Mouse (Mus musculus): ENCODE results near the gene Sall4. TPM values are rescaled to one million over a fixed set of nuclear protein-coding genes. Genes with fewer than 3 reads are reported as not detected.

Gene Sall4
- total RNA-seq (2017) = not detected in 2 replicates

DNA sequence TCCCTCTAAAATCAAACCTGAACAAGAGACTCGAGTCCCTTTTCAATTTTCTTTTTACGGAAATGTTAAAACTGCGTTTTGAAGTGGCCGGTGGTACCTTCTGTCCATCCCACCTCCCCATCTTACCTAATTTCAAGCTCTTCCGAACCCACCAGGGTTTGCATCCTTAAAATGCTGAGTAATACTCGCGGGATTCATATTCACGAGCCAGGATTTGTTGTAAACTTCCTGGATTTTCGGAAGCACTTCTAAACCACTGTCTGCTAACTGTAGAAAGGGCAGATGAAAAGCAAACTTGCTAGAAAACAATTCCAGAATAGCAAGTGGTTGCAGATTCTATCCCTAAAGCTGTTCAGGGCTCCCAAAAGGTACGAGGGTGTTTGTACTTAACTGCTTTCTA is at the start of gene Sall4:
TSS of gene Sall4 (minus strand) at position 362 of the 400 bp plus-strand sequence.
- no peak for ATAC-seq (replicated peaks in 1 of 2; ENCODE audit: insufficient read depth in 1 of 2, low FRiP score in 2 of 2, low TSS enrichment in 1 of 2, low read depth in 1 of 2, poor library complexity in 2 of 2, severe bottlenecking in 2 of 2)

DNA sequence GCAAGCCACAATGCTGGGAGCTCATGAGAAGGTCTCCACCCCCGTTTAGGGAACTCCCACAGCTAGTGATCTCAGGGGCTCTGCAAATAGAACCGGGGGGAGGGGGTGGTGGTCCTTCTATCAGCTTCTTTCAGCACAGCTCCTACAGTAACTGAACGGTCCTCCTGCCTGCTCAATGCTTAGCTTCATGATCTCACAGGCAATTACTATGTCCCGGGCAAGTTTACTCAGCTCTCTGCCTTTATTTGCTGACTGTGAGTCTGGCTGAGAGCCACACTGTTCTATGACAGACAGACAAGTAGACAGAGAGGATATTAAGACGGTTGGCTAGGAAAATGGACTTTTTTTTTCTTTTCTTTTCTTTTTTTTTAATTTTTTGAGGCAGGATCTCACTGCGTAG is 45.5 kb upstream of the Sall4 start:
- no peak for ATAC-seq (replicated peaks in 1 of 2; ENCODE audit: insufficient read depth in 1 of 2, low FRiP score in 2 of 2, low TSS enrichment in 1 of 2, low read depth in 1 of 2, poor library complexity in 2 of 2, severe bottlenecking in 2 of 2)

DNA sequence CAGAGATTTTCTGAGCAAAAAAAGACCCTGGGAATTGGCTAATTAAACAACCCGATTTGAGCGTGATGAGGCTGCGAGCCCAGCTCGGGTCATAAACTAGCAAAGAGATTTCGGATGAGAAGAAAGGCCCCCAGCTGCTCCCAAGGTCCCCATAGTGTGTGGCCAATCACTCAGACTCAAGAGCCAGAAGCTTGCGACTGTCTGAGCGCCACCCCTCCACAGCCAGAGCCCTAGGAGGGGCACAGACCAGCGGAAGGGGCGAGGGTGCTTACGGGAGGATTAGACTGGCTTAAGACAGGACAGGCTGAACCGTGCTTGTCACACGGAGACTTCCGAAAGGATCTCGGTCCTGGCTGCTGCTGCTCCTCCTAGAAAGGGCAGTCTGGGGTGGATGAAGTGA is 42.2 kb upstream of the Sall4 start:
- ATAC-seq (replicated peaks in 1 of 2; ENCODE audit: insufficient read depth in 1 of 2, low FRiP score in 2 of 2, low TSS enrichment in 1 of 2, low read depth in 1 of 2, poor library complexity in 2 of 2, severe bottlenecking in 2 of 2) = no peak

DNA sequence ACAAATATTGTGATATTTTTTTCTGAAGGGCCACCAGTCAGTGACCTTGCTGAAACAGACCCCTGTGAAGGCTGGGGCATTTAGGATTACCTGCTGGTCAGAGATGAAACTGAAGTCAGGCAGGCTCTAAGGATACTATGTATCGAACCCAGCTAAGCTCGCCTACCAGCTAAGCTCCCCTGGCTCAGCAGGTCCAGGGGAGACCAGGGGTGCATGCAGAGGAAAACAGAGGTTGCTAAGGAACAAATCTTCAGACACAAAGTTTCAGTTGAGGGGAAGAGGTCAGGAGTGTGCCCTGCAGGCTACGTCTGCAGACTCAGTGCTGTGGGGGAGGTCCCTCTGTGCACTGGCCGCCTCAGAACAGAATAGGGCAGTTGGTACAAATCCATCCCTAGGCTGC is 39.9 kb upstream of the Sall4 start:
- no peak for ATAC-seq (replicated peaks in 1 of 2; ENCODE audit: insufficient read depth in 1 of 2, low FRiP score in 2 of 2, low TSS enrichment in 1 of 2, low read depth in 1 of 2, poor library complexity in 2 of 2, severe bottlenecking in 2 of 2)

DNA sequence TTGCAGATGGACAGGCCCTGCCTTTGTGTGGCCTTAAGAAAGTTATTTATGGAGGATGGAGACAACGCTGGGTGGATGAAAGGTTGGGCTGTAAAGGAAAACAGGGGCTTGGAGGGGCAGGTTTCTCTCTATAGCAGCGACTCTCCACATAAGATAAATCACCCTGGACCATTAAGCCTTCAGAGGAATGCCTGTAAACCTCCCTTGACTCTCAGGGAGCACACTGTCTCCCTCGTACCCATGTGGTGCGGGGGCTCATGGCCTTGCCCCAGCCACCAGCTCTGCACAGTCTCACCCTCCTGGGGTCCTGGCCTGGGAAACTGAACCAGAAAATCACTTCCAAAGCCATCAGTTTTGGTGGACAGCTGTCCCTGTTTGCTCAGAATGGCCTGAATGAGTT is 36.1 kb upstream of the Sall4 start:
- no peak for ATAC-seq (replicated peaks in 1 of 2; ENCODE audit: insufficient read depth in 1 of 2, low FRiP score in 2 of 2, low TSS enrichment in 1 of 2, low read depth in 1 of 2, poor library complexity in 2 of 2, severe bottlenecking in 2 of 2)

DNA sequence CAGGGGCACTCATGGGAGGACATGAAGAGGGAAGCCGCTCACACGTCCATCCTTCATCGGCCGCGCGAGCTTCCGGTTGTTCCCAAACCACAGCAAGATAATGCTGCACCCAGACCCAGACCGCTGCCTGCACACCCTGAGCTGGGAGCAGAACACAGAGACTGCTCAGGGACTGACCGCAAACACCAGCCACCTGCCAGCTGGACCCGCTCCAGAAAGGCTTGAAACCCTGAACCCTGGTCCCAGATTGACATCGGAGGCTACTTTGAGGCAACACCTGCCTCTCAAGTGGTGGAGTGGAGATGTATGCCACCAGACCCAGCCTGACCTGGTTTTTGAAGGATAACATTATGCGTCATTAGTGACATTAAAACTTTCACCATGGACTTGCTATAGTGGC is 31.6 kb upstream of the Sall4 start:
- ATAC-seq (replicated peaks in 1 of 2; ENCODE audit: insufficient read depth in 1 of 2, low FRiP score in 2 of 2, low TSS enrichment in 1 of 2, low read depth in 1 of 2, poor library complexity in 2 of 2, severe bottlenecking in 2 of 2) = no peak

DNA sequence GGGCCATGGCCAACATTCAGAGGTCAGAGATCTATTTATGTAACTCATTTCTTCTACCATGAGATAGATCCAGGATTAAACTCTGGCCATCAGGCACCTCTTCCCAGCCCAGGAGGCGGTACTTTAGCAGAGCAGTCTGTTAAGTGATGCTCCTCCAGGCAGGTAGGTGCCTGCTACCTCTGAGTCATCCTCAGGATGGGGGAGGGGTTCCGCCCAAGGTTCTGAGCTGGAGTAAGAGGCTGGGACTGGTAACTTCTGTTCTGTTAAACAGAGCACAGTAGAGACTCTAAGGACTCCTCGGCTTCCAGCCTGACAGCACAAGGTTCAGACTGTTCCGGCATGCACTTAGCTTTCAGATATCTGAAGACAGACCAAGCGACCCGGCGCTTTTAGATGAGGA is 31.2 kb upstream of the Sall4 start:
- no peak for ATAC-seq (replicated peaks in 1 of 2; ENCODE audit: insufficient read depth in 1 of 2, low FRiP score in 2 of 2, low TSS enrichment in 1 of 2, low read depth in 1 of 2, poor library complexity in 2 of 2, severe bottlenecking in 2 of 2)

DNA sequence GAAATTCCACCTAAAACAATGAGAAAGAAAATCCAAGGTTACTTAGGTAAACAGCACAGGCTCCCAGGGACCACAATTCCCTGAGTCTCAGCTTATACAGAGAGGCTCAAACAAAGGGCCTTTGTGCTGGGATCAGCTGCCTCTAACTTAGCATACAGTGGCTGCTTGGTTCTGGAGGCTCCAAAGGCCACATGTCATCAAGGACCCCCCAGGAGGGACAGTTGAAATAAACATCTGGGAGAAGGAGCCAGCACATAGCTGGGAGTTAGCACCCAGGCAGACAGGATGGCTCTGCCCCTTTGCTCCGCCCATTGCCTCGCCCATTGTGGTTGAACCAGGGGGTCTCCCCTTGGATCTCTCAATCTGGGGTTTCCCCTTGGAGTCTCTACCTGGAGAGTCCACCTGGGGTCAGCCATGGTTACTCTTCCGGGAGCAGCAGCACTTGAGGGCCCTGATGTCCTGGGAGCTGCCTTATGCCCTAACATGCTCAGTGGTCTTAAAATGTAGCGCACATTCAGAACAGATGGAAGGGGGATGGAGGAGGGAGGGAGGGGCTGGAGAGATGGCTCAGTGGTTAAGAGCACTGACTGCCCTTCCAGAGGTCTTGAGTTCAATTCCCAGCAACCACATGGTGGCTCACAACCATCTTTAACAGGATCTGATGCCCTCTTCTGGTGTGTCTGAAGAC is 23.5 kb upstream of the Sall4 start:
- ATAC-seq (replicated peaks in 1 of 2; ENCODE audit: insufficient read depth in 1 of 2, low FRiP score in 2 of 2, low TSS enrichment in 1 of 2, low read depth in 1 of 2, poor library complexity in 2 of 2, severe bottlenecking in 2 of 2) = no peak

DNA sequence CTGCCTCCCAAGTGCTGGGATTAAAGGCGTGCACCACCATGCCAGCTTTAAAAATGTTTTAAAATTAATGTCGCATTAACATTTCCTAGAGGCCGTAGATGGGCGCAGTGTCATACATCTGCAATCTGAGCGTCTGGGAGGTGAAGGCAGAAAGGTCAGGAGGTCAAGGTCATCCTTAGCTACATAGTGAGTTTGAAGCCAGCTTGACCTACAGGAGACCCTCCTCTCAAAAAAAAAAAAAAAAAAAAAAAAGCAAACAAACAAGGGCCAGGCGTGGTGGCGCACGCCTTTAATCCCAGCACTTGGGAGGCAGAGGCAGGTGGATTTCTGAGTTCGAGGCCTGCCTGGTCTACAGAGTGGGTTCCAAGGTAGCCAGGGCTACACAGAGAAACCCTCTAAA is 18.4 kb upstream of the Sall4 start:
- ATAC-seq (replicated peaks in 1 of 2; ENCODE audit: insufficient read depth in 1 of 2, low FRiP score in 2 of 2, low TSS enrichment in 1 of 2, low read depth in 1 of 2, poor library complexity in 2 of 2, severe bottlenecking in 2 of 2) = no peak

DNA sequence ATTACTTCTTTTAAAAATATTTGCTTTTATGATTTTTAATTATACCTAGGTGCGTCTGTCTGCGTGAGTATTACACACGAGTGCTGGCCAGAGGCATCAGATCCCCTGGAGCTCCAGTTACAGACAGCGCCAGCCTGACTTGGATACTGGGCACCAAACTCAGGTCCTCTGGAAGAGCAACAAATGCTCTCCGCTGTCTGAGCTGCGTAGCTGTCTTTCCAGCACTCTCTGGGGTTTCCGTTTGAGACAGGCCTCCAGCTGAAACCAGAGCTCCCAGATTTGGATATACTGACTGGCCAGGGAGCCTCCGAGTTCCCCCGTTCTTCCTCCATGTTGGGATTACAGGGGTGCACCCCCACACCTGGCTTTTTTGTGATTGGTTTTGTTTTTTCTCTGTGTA is 12.9 kb upstream of the Sall4 start:
- no peak for ATAC-seq (replicated peaks in 1 of 2; ENCODE audit: insufficient read depth in 1 of 2, low FRiP score in 2 of 2, low TSS enrichment in 1 of 2, low read depth in 1 of 2, poor library complexity in 2 of 2, severe bottlenecking in 2 of 2)

DNA sequence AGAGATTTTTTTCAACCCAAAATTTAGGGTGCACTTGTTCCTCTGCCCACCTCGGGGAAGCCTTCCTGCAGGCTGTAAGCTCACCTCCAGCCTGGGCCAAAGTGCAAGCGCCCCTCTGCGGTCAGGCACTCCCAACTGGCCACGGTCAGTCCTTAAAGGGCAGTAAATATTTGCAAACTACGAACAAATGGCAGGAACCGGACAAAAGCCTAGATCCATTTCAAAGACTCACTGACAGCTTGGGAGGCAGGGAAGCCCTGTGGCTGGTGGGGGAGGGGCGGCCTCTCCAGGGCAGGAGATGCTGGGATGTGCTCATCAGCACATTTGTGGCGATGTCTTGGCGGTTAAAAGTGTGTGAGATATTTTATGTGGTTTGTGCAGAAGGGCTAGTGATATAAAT is 12.3 kb upstream of the Sall4 start:
- no peak for ATAC-seq (replicated peaks in 1 of 2; ENCODE audit: insufficient read depth in 1 of 2, low FRiP score in 2 of 2, low TSS enrichment in 1 of 2, low read depth in 1 of 2, poor library complexity in 2 of 2, severe bottlenecking in 2 of 2)

DNA sequence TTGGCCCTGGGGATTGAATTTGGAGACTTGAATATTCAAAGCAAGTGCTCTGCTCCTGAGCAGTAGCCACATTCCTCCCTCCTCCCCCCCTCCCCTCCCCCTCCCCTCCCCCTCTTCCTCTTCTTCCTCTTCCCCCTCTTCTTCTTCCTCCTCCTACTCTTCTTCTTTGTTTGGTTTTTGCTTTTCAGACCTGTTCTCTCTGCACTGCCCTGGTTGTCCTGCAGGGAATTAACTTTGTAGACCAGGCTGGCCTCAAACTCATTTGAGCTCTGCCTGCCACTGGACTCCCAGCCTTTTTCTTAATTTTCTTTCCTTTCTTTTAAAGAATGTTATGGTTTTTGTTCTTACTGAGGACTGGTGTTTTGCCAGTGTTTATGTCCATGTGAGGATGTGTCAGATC is 9.7 kb upstream of the Sall4 start:
- ATAC-seq (replicated peaks in 1 of 2; ENCODE audit: insufficient read depth in 1 of 2, low FRiP score in 2 of 2, low TSS enrichment in 1 of 2, low read depth in 1 of 2, poor library complexity in 2 of 2, severe bottlenecking in 2 of 2) = no peak

DNA sequence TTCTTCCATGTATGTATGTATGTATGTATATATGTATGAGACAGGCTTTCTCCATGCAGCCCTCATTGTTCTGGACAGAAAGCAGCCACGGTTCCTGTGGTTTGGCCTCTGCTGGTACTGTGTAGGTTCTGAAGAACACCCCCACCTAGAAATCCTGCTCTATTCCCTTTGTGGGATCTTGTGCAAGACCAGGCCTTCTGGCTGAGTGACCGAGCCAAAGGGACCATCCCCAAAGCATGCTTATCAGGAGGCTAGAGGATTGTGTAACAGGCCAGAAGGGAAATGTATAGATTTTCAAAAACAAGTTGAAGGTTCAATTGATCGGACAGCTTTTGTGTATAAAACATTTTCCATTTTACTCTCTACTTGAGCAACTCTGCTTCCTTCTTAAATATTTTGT is 8.5 kb upstream of the Sall4 start:
- ATAC-seq (replicated peaks in 1 of 2; ENCODE audit: insufficient read depth in 1 of 2, low FRiP score in 2 of 2, low TSS enrichment in 1 of 2, low read depth in 1 of 2, poor library complexity in 2 of 2, severe bottlenecking in 2 of 2) = no peak

DNA sequence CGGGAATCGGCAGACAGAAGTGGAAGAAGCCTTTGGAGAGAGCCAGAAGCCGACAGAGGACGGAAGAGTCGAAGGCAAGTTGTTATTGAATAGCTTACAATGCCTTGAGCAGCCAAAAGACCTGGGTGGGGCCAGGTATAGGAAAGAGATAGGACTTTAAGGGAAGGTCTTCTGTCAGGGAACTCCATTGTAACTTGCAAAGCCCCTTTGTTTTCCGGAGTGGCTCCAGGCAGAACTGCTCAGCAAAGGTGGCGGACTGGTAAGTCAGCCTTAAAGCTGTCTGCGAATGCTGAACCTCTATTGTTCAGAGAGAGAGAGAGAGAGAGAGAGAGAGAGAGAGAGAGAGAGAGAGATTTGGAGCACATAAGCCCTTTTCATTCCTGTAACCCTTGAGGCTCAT is 1.5 kb upstream of the Sall4 start:
- ATAC-seq (replicated peaks in 1 of 2; ENCODE audit: insufficient read depth in 1 of 2, low FRiP score in 2 of 2, low TSS enrichment in 1 of 2, low read depth in 1 of 2, poor library complexity in 2 of 2, severe bottlenecking in 2 of 2) = no peak

DNA sequence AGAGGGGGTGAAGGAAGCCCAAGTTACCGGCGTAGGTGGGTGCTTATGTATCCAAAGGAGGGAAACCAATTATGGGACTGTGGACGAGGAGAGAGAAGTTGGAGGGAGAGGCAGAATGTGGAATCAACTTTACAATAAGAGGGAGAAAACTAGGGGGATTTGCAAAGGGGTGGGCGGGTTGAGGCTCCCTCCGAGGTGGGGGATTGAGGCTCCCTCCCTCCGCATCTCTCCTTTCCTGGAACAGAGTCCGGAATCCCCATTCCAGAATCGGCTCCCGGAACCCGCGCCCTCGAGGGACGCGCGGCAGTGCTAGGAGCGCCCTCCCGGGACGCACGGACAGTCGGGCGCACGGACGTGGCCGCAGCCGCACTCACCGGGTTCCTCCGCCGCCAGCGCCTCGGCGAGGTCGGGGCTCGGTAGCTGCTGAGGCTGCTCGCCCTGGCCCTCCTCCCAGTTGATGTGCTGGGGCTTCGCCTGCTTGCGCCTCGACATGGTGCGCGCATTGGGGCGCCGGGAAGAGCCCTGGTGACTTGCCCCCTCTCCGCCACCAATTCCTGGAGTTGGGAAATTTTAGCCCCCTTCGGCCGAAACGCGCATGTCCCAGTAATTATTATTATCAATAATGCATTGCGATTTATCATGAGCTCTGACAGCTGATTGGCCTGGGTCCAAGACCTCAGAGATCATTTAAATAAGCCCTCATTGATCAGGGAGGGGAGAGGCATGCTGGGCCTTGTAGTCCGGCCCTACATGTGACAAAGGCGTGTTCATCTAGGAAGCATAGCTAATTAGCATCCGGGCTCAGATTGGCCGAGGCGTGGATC is 993 bp downstream of the Sall4 start:
- ATAC-seq (replicated peaks in 1 of 2; ENCODE audit: insufficient read depth in 1 of 2, low FRiP score in 2 of 2, low TSS enrichment in 1 of 2, low read depth in 1 of 2, poor library complexity in 2 of 2, severe bottlenecking in 2 of 2) = no peak

DNA sequence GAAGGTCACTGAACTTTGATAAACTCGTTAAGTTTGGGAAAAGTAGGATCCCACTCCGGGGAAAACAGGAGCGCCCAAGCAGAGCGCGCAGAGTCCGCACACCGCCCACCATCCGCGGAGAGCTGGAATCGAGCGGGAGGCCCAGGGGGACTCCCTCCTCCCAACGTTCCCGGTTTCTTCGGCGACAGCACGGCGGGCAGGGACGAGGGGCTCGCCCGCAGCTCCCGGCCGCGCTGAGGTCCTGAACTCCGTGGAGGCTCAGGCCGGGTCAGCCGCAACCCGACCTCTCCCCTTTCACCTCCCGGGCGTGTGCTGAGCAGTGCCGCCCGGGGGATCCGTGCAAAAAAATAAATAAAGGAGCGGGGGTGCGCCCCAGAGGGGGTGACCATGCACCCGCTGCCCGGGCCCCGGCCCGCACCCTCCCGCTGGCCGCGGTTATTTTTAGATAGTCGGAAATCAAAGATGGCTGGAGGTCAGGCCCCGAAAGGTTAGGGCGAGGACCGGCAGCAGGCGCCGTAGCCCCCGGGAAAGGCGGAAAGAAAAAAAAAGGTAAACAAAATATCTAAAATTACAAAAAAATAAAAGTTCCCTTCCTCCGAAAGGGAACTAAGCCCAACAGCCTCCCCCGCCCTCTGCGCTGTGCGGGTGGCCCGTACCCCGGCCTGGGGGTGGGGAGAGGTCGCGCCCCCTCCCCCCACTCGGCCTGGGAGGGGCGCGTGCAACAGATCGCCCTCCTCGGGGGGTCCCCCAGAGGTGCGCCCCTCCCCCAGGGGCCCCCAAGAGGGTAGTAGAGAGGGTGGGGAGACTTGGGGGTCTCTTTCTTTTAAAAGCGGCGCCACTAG is 1.8 kb downstream of the Sall4 start:
- no peak for ATAC-seq (replicated peaks in 1 of 2; ENCODE audit: insufficient read depth in 1 of 2, low FRiP score in 2 of 2, low TSS enrichment in 1 of 2, low read depth in 1 of 2, poor library complexity in 2 of 2, severe bottlenecking in 2 of 2)

DNA sequence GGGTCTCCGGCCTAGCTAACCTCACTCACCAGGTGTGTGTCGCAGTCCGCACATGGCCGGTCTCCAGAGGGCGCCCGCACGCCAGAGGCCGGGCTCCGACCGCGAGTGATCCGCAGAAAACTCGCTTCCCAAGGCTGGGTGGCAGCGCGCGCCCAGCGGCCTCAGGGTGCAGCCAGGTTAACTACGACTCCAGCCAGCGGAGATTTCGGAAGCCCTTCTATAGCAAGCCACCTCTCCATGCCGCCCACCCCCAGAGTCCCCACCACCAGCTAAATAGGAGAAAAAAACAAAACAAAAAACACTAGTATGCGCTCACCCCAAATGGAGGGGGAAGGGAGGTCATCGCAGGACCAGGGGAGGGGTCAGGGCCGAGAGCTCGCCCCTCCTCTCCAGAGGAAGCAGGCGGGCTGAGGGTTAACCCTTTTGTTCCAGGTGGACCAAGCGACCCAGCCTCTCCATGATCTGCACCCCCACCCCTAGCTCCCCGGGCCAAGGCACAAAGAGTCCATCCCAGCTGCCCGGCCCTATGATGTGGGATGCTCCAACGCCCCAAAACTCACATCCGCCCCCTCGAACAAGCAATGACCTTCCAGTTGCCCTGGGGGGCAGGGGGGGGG is 2.6 kb downstream of the Sall4 start:
- ATAC-seq (replicated peaks in 1 of 2; ENCODE audit: insufficient read depth in 1 of 2, low FRiP score in 2 of 2, low TSS enrichment in 1 of 2, low read depth in 1 of 2, poor library complexity in 2 of 2, severe bottlenecking in 2 of 2) = 0 out of 4 replicates have a peak, but pooled peaks of 1 of the 2 experiments have one; percentile 40

DNA sequence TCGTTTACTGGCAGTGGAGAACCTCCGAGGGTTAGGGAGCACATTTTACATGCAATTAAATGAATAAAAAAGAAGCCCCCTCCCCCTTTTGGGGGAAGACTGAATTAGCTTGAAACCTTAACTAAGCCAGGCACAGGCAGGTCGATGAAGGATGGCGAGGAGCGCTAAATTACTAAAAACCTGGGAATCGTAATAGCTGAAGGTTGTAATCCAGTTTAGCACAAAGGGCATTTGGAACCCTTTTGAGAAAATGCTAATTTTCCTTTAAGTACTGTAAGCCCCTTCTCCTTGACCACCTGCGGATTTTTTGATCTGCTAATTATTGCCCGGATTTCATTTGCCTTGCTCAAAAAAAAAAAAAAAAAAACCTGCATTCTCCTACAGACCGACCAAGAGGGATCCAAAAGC is 3.3 kb downstream of the Sall4 start:
- ATAC-seq (replicated peaks in 1 of 2; ENCODE audit: insufficient read depth in 1 of 2, low FRiP score in 2 of 2, low TSS enrichment in 1 of 2, low read depth in 1 of 2, poor library complexity in 2 of 2, severe bottlenecking in 2 of 2) = no peak
